Mouse (Mus musculus) neural tube, embryonic 11.5 days (tissue): ENCODE data around the gene Txndc5. TPM values are rescaled to one million over a fixed set of nuclear protein-coding genes. Genes with fewer than 3 reads are reported as not detected.

Experiments used
- ATAC-seq: fragments of 200-750 bp; cut with Nextera tagmentation; 2 replicates; pipeline ENCODE4 v1.8.0; 2017; ENCODE audit warnings: moderate number of reproducible peaks, mild to moderate bottlenecking, moderate TSS enrichment, moderate library complexity; ENCODE audit not compliant: insufficient read depth, low FRiP score, low TSS enrichment
- DNase-seq: peaks from one replicate; pipeline ENCODE4 v3.0.0-alpha.2; 2015; ENCODE audit warnings: low spot score
- H3K27ac ChIP-seq: fragments of 300-500 bp; sonication (generic); 2 replicates; pipeline ENCODE4 v1.5.1; 2014; ENCODE audit warnings: low read depth, mild to moderate bottlenecking, low read length
- H3K27me3 ChIP-seq: fragments of 300-500 bp; sonication (generic); 2 replicates; pipeline ENCODE4 v1.6.1; 2014; ENCODE audit warnings: mild to moderate bottlenecking, low read length, mixed read lengths; ENCODE audit not compliant: control insufficient read depth, insufficient read depth
- H3K36me3 ChIP-seq: fragments of 300-500 bp; sonication (generic); 2 replicates; pipeline ENCODE4 v1.6.1; 2014; ENCODE audit warnings: mild to moderate bottlenecking, low read length, moderate library complexity, mixed read lengths; ENCODE audit not compliant: control insufficient read depth, insufficient read depth
- H3K4me1 ChIP-seq: fragments of 300-500 bp; sonication (generic); 2 replicates; pipeline ENCODE4 v1.6.1; 2014; ENCODE audit warnings: low read length, mixed read lengths; ENCODE audit not compliant: control insufficient read depth, insufficient read depth
- H3K4me2 ChIP-seq: fragments of 300-500 bp; sonication (generic); 2 replicates; pipeline ENCODE4 v1.6.1; 2014; ENCODE audit warnings: low read depth, mild to moderate bottlenecking, moderate library complexity
- H3K4me3 ChIP-seq: fragments of 300-500 bp; sonication (generic); 2 replicates; pipeline ENCODE4 v1.5.1; 2014; ENCODE audit warnings: low read depth, low read length
- H3K9ac ChIP-seq: fragments of 300-500 bp; sonication (generic); 2 replicates; pipeline ENCODE4 v1.6.1; 2014; ENCODE audit warnings: mild to moderate bottlenecking, low read length
- H3K9me3 ChIP-seq: fragments of 300-500 bp; sonication (generic); 2 replicates; pipeline ENCODE4 v1.6.1; 2016; ENCODE audit warnings: low read length; ENCODE audit not compliant: control insufficient read depth
- WGBS: fragments of 180-500 bp; shearing (Covaris S2); extraction: QIAGEN DNeasy Blood & Tissue Kit; methylation state at CpG from one replicate; pipeline ENCODE4 v1.1.7; 2014; 5-methylcytosine and 5-hydroxymethylcytosine counted together
- polyA plus RNA-seq: library from polyadenylated mRNA; unstranded; fragments of >200 nt; fragmentation: Nextera tagmentation; extraction: Ambion mirVana; gene quantifications from 2 replicates; pipeline ENCODE4 v1.2.1, GENCODE M21; 2014

Txndc5 gene
- polyA plus RNA-seq, 1 experiment from 2014 or later, result 151 TPM

DNA sequence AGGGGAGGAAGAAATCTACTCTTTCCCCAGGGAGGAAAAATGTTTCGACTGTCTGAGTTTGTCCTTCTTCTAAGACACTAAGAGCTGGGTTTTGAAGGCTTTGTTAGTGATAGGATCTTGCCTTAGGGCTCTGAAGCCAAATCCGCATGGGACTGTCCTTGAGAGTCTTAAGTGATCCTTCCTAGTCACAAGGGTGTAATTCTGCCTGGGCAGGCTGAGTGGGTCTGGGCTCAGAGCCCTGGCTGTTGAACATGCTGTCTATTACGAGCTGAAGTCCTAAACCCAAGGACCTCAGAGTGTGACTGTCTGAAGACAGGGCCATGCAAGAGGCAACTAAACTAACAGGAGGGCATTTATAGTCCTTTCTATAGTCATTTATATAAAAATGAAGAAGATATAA, 16.8 kb upstream of the Txndc5 start:
- DNase-seq, result no peak
- Histone ChIP-seq H3K27me3 (no peaks in the 10 kb centered on the region), H3K9ac (no peak overlapping the region), H3K4me1 (no peaks in the 10 kb centered on the region), H3K9me3 (no peaks in the 10 kb centered on the region), H3K27ac (no peak overlapping the region), H3K4me2 (no peak overlapping the region), H3K4me3 (no peak overlapping the region), H3K36me3 (no peaks in the 10 kb centered on the region)
- ATAC-seq, result no peak
- WGBS, result 75% methylated on average over 3 of the region's 3 CpGs

- WGBS, result 85% methylated on average over 8 of the region's 8 CpGs
- Histone ChIP-seq H3K4me2 (no peak overlapping the region), H3K27me3 (no peaks in the 10 kb centered on the region), H3K36me3 (no peaks in the 10 kb centered on the region), H3K9ac (no peak overlapping the region), H3K4me3 (no peak overlapping the region), H3K9me3 (no peaks in the 10 kb centered on the region), H3K4me1 (no peaks in the 10 kb centered on the region), H3K27ac (no peak overlapping the region)
- ATAC-seq (no peak), DNase-seq (no peak)
These were observed 16.3 kb upstream of the Txndc5 start for GRCm38 (mm10) chr13:38544769-38545445.

DNA sequence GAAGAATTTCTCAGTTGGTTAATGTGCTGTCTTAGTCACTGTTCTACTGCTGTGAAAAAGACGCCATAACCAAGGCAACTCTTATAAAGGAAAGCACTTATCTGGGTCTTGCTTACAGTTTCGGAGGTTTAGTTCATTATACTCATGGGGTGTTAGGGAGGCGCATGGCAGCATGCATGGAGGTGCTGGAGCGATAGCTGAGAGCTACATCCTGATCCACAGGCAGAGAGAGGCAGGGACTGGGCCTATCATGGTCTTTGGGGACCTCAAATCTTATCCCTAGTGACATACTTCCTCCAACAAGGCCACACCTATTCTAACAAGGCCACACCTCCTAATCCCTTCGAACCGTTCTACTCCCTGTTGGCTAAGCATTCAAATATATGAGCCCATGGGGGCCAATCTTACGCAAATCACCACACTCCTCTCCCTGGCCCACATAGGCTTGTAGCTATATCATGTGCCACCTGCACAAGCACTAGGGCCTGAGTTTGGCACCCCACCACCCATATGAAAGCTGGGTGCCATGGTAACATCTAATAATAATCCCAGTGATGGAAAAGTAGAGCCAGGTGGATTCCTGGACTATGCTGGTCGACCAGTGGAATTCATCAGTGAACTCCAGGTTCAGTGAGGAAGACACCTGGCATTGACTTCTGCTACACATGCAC, 15.0 kb upstream of the Txndc5 start:
- Histone ChIP-seq H3K36me3 (no peaks in the 10 kb centered on the region), H3K4me2 (no peak overlapping the region), H3K4me3 (no peak overlapping the region), H3K9me3 (no peaks in the 10 kb centered on the region), H3K27ac (no peak overlapping the region), H3K9ac (no peak overlapping the region), H3K27me3 (no peaks in the 10 kb centered on the region), H3K4me1 (no peaks in the 10 kb centered on the region)
- ATAC-seq (no peak), DNase-seq (no peak)
- 82% methylated on average over 8 of the region's 8 CpGs for WGBS

- DNase-seq (no peak), ATAC-seq (no peak)
- no peaks in the 10 kb centered on the region for H3K36me3 ChIP-seq
- no peaks in the 10 kb centered on the region for H3K4me1 ChIP-seq
- no peaks in the 10 kb centered on the region for H3K9me3 ChIP-seq
- no peak overlapping the region for H3K27ac ChIP-seq
- H3K4me3 ChIP-seq, result no peak overlapping the region
- no peak overlapping the region for H3K4me2 ChIP-seq
- H3K27me3 ChIP-seq, result no peaks in the 10 kb centered on the region
- no peak overlapping the region for H3K9ac ChIP-seq
- 90% methylated on average over 7 of the region's 7 CpGs for WGBS
These were observed 10.7 kb upstream of the Txndc5 start for GRCm38 (mm10) chr13:38539192-38539900.

GRCm38 (mm10) chr13:38537521-38537920, 8.9 kb upstream of the Txndc5 start:
- H3K9me3 ChIP-seq, result no peaks in the 10 kb centered on the region
- no peak for ATAC-seq

DNA sequence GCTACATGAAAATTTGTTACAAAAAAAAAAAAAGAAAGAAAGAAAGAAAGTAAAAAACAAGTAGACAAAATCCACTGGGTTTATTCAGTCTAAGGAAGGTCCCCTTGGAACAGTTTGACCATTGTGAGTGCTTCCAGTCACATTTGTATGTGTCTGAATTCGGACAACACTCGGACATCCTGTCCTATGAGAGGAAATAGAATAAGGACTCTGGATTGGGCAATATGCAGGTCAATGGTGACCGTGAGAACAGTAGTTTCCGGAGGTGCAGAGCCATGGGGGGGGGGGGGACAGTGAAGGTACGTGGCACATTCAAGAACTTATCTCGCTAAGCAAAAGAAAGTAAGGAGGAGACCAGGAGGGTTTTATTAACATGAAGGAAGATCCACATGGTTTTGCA, 6.1 kb upstream of the Txndc5 start:
- Histone ChIP-seq H3K27ac (no peak overlapping the region), H3K36me3 (no peaks in the 10 kb centered on the region), H3K27me3 (no peaks in the 10 kb centered on the region), H3K9ac (no peak overlapping the region), H3K9me3 (no peaks in the 10 kb centered on the region), H3K4me2 (no peak overlapping the region), H3K4me3 (no peak overlapping the region), H3K4me1 (no peaks in the 10 kb centered on the region)
- ATAC-seq, result no peak
- no peak for DNase-seq
- WGBS, result 92% methylated on average over 6 of the region's 6 CpGs

More at GRCm38 (mm10) chr13:38537521-38537920, 8.9 kb upstream of the Txndc5 start:
- no peak overlapping the region for H3K9ac ChIP-seq
- H3K4me1 ChIP-seq, result no peaks in the 10 kb centered on the region
- H3K27ac ChIP-seq, result no peak overlapping the region
- H3K4me3 ChIP-seq, result no peak overlapping the region
- no peaks in the 10 kb centered on the region for H3K36me3 ChIP-seq
- no peak overlapping the region for H3K4me2 ChIP-seq
- H3K27me3 ChIP-seq, result no peaks in the 10 kb centered on the region
- DNase-seq, result no peak

DNA sequence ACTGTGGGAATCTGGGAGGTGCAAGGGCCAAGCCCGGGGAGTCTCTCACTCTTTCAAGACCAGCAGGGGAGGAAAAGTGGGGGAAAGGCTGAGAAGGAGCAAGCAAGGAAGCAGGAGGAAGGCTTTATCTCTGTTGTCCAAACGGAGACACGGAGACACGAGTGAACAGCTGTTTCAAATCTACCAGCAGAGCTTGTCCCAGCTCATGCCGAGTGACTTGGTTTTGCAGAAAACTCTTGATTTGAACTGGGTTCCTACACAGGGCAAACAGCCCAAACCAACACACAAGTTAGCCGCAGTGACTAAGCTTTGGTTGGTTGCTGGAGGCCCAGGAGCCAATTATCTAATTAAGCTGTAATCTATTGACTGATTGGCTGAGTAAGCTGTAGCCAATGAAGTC, 5.4 kb upstream of the Txndc5 start:
- no peak for DNase-seq

GRCm38 (mm10) chr13:38533461-38533860, 4.8 kb upstream of the Txndc5 start:
- H3K4me3 ChIP-seq, result no peak overlapping the region
- DNase-seq (no peak), ATAC-seq (no peak)
- no peaks in the 10 kb centered on the region for H3K9me3 ChIP-seq
- WGBS, result 88% methylated on average over 10 of the region's 10 CpGs
- no peak overlapping the region for H3K4me2 ChIP-seq
- no peak overlapping the region for H3K9ac ChIP-seq
- H3K27ac ChIP-seq, result no peak overlapping the region
- peaks cover 1% of the 10 kb centered on the region; the same call in 1 of the 2 replicates for H3K4me1 ChIP-seq
- H3K27me3 ChIP-seq, result no peaks in the 10 kb centered on the region
- H3K36me3 ChIP-seq, result no peaks in the 10 kb centered on the region

More for the DNA sequence above, 5.4 kb upstream of the Txndc5 start:
- Histone ChIP-seq H3K27me3 (no peaks in the 10 kb centered on the region), H3K4me1 (no peaks in the 10 kb centered on the region), H3K9ac (no peak overlapping the region), H3K9me3 (no peaks in the 10 kb centered on the region), H3K4me2 (no peak overlapping the region), H3K4me3 (no peak overlapping the region), H3K36me3 (no peaks in the 10 kb centered on the region), H3K27ac (no peak overlapping the region)
- ATAC-seq, result no peak
- WGBS, result 63% methylated on average over 6 of the region's 6 CpGs
